Mouse (Mus musculus) liver, adult 2 months (tissue): Measurements from ENCODE around the gene Neb.

ENCODE experiments used
- CTCF ChIP-seq: fragments of 200-500 bp; IDR thresholded peaks from 2 replicates; pipeline ENCODE4 v1.5.1; 2011; ENCODE audit warnings: low read depth, low read length, control low read depth
- POLR2A ChIP-seq: fragments of 200-500 bp; IDR thresholded peaks from 2 replicates; pipeline ENCODE4 v1.6.1; 2011; ENCODE audit warnings: low read length, control low read depth; ENCODE audit not compliant: insufficient read depth; ENCODE audit errors: extremely low read depth

- no peak for TF ChIP-seq CTCF
- no peak for TF ChIP-seq POLR2A
Observed at GRCm38 (mm10) chr2:52270911-52271310, 107.4 kb downstream of the Neb start.
